Mouse (Mus musculus) gastrocnemius, postnatal 10 days (tissue): ENCODE data around the gene Xrcc1. TPM values are rescaled to one million over a fixed set of nuclear protein-coding genes. Genes with fewer than 3 reads are reported as not detected.
A peak's percentile ranks its signal among the peaks of the same experiment; 100 is the strongest.
"Not testable (repeated sequence)": the region's sequence is repeated elsewhere in the genome, so short reads cannot be mapped to it uniquely, and the experiment has no call there.

ENCODE experiments used
- DNase-seq: peaks from one replicate; pipeline ENCODE4 v3.0.0; 2021; ENCODE audit warnings: mixed read lengths
- long read RNA-seq, 2 experiments: library from polyadenylated mRNA; stranded (forward); transcript quantifications; one replicate each; pipeline ENCODE4 v2.0.0; 2021
- total RNA-seq, 2 experiments: library from RNA; stranded (reverse); gene quantifications; 2 replicates each; pipeline ENCODE4 v1.2.3; 2021

The Xrcc1 gene
- total RNA-seq: 10 to 100 TPM; 22.5 to 26.3 TPM
- long read RNA-seq, experiment 1, transcript Xrcc1-201 (17 exons, 2,155 nt): major isoform, 46 of 56 reads
- long read RNA-seq, experiment 1, partial matches to known transcripts: 5 of 56 reads
- long read RNA-seq, experiment 1, other reads (novel, unspliced or antisense): 5 of 56 reads
- long read RNA-seq, experiment 2, transcript Xrcc1-201 (17 exons, 2,155 nt): major isoform, 31 of 37 reads
- long read RNA-seq, experiment 2, partial matches to known transcripts: 3 of 37 reads
- long read RNA-seq, experiment 2, other reads (novel, unspliced or antisense): 3 of 37 reads

- peak; percentile 15 for DNase-seq
Observed at GRCm38 (mm10) chr7:24546068-24546614, at the start of gene Xrcc1, which contains the start of gene Pinlyp. Gene Xrcc1 (plus strand): TSS chr7:24546289. Gene Pinlyp (minus strand): TSS chr7:24546118.

- no peak for DNase-seq
Observed at GRCm38 (mm10) chr7:24499856-24500577, 46.1 kb upstream of the Xrcc1 start.

DNA sequence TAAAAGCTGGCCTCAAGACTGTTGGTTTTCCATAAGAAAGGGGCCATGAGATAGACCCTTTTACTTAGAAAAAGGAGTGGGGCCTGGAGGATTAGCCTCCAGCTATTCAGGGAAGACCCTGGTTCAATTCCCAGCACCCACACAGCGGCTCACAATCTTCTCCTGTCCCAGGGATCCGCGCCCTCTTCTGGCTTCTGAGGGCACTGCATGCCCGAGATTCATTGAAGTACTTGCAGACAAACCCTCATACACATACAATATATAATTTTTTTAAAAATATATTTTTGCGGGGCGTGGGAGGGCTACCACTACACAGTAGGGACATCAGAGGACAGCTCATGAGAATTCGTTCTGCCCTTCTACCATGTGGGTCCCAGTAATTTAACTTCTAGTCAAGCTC lies 45.2 kb upstream of the Xrcc1 start:
- DNase-seq: peak; percentile 35

GRCm38 (mm10) chr7:24501492-24501891 lies 44.6 kb upstream of the Xrcc1 start:
- no peak for DNase-seq

DNA sequence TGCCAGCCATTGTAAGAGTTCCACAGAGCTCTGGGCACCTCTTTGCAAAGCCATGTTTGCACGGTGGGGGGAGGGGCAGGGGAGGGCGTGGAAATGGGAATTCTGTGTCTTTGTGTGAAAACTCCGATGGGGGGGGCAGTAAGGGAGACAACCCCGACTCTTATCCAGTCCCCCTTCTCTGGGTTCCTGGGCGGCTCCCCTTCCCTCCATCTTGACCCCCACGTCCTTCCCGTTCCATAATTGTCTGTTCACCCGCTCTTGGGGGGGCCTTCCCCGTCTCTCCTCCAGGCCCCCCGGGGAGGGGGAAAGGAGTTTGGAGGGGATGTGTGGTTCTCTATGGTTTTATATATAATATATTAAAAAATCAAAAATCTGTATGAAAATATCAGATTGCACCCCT lies 42.1 kb upstream of the Xrcc1 start:
- no peak for DNase-seq

DNA sequence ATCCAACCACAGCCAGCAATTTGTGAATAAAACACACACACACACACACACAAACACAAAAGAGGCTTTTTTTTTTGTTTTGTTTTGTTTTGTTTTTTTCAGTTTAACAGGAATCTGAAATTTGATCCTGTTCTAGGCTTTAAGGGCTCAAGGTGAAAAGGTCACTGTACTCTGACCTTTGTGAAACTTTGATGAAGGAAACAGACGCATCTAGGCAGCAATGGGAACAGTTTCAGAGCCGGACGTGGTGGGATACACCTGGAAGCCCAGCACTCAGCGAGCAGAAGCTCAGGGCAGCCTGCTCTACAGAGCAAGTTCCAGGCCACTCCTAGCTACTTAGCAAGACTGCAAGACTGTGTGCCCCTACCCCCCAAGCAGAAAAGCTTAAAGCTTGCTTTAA lies 41.2 kb upstream of the Xrcc1 start:
- DNase-seq: no peak

- DNase-seq: no peak
Observed at GRCm38 (mm10) chr7:24505447-24506064, 40.5 kb upstream of the Xrcc1 start.

- no peak for DNase-seq
Observed at GRCm38 (mm10) chr7:24506065-24506459, 40.0 kb upstream of the Xrcc1 start.

DNA sequence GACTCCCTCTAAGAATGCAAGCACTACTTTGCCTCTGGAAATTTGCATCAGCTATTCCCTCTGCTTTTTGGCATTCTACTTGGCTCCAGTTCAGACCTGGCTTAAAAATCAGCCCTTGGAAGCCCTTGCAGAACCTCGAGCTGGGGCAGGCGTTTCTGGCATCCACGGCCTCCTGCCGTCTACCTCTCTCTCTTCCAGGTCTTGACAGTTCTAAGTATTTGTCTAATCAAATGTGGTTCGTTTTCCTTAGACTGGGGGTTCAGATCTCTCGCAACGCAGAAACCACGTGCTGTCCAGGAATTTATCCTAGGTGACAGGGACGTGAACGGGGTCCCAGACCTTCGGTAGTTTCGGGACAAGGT lies 39.6 kb upstream of the Xrcc1 start:
- peak; percentile 54 for DNase-seq

GRCm38 (mm10) chr7:24506838-24507725 lies 39.0 kb upstream of the Xrcc1 start, which contains the start of gene Zfp428:
Gene Zfp428 (plus strand): TSS chr7:24507006.
- DNase-seq: peak; percentile 93

DNA sequence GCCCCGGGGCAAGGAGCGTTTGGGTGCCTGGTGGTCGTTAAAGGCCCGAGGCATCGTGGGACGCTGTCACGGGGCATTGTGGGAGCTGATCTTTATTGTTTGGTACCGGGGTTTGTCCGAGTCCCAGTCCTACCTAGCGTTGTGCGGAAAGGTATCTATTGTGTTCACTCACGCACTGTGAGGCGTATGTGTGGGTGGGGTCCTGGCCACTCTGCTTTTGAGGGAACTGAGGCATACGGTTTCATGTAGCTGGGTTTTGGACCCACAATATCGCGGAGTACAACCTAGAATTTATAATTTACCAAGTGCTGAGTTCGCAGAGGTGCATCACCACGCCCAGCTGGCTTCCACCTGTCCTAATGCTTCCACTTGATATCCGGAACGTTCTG lies 38.4 kb upstream of the Xrcc1 start:
- no peak for DNase-seq

- no peak for DNase-seq
Observed at GRCm38 (mm10) chr7:24512355-24512754, 33.7 kb upstream of the Xrcc1 start, which contains the start of gene AC161166.1. Gene AC161166.1 (minus strand): TSS chr7:24512455.

DNA sequence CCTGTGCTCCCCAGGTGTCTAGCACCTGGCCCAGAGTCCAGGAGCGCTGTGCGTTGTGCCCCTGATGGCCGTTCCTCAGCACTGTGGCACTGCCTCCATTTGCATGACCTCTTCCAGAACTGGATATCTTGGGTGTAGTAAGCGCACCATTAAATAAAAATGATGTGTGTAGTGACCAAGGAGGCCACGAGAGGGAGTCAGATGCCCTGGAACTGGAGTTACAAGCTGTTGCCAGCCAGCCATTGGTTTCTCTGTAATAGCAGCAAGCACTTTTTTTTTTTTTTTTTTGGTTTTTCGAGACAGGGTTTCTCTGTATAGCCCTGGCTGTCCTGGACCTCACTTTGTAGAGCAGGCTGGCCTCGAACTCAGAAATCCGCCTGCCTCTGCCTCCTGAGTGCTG lies 29.8 kb upstream of the Xrcc1 start:
- DNase-seq: not testable (repeated sequence)

- no peak for DNase-seq
Observed at GRCm38 (mm10) chr7:24517077-24517476, 29.0 kb upstream of the Xrcc1 start.

DNA sequence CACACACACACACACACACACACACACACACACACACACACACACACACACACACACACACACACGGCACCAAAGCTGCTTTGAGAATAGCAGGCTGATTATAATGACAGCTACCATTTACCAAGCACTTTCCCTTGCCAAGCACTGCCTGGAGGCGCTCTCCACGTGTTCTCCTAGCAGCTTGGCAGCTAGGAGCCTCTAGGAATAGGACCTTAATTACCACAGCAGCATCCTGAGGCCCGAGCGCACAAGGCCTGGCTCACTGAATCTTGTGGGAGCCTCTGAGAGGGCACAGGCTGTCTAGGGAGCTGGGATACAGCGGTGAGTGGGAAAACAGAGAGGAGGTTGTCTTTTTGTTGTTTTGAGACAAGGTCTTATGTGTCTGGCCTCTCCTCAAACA lies 28.4 kb upstream of the Xrcc1 start:
- DNase-seq: no peak

DNA sequence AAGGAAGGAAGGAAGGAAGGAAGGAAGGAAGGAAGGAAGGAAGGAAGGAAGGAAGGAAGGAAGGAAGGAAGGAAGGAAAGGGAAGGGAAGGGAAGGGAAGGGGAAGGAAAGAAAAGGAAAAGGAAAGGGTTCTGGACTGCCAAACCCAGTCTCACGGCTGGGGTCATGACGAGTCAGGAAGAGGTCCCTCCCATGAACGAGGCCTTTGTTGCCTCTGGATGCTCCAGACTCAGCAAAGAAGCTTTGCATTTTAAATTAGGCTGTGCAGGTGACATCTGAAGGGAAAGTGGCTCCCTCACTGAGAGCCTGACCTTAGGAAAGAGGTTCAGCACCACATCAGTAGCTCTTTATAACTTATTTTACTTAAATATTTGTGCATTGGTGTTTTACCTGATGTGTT lies 27.0 kb upstream of the Xrcc1 start:
- no peak for DNase-seq

DNA sequence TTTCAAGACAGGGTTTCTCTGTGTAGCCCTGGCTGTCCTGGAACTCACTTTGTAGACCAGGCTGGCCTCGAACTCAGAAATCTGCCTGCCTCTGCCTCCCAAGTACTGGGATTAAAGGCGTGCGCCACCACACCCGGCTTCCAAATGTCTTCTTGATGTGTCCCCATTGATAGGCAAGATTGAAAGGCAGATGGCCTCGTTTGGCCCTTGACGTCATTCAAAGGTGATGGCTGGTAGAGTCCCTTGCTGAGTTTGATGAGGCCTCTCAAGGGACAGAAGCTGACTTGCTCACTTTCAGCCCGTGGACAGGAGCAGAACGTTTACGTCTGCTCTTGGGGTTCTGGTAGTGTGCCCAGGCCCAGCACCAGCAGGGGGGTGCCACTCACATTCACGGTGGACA lies 26.0 kb upstream of the Xrcc1 start:
- not testable (repeated sequence) for DNase-seq

- no peak for DNase-seq
Observed at GRCm38 (mm10) chr7:24522805-24523204, 23.3 kb upstream of the Xrcc1 start.

DNA sequence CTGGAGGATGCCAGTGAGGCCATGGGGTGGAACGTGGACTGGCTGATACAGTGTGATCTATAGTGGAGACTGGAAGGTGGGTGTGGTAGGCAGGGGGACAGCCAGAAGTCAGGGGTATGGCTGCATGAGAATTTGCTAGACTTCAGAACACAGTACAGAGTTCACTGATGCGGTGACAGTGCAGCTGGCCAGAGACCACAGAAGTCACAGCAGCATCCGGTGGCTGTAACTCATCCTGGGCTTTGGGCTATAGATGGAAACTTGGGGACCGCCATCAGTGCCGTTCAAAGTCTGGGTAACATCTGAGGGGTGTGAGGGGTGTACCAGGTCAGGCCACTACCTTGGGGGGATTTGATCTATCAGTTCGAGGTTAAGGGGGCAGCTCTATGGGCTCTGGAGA lies 22.4 kb upstream of the Xrcc1 start:
- DNase-seq: no peak

DNA sequence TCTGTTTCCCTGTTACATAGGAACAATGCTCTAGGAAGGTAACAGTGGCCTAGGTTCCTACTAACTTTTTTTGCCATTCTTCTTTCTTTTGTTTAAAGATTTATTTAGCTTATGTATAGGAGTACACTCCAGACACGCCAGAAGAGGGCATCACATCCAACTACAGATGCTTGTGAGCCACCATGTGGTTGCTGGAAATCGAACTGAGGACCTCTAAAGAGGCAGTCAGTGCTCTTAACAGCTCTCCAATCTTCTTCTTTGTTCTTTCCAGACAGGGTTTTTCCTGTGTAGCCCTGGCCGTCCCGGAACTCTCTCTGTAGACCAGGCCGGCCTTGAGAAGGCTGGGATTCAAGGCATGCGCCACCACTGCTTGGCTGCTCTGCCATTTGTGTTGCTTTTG lies 21.1 kb upstream of the Xrcc1 start:
- no peak for DNase-seq

DNA sequence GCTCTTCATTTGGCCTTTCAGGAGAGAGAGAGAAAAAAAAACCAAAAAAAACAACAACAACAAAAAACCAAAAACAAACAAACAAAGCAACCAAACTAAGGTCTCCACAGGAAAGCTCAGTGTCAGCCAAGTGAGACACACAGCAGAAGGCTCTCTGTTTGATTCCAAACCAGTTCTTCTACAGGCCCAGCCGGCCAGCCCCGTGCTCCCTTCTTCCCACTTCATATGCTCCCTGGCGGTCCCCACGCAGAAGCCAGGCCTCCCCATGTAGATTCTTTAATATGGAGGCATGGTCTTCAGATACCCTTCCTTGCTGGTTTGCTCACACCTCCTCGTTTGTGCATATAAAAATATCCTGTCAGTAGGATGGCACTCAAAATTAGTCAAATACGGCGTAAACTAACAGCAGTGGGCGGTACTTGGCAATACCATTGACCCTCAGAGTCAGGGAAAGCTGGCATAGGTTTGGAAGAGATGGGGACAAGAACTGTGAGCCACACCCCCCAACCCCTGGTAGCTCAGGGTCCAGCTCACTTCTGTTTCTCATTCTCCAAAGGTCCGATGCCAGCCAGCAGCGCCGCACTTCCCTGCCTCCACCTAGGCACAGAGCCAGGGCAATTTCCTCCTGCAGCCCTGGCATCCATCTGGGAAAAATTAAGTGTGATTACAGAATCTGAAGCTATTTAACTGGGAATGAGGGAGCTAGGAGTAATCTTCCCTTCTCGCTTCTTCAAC lies 20.2 kb upstream of the Xrcc1 start:
- DNase-seq: no peak
